Mouse (Mus musculus) heart, postnatal 0 days (tissue): ENCODE data around the gene Eddm3b.

Experiments used
- CTCF ChIP-seq: IDR thresholded peaks from 2 replicates; pipeline ENCODE4 v1.5.1; 2016; ENCODE audit warnings: antibody characterized with exemption, control low read depth, low read depth
- EP300 ChIP-seq: IDR thresholded peaks from 2 replicates; pipeline ENCODE4 v1.6.1; 2016; ENCODE audit warnings: antibody characterized with exemption, low read depth

DNA sequence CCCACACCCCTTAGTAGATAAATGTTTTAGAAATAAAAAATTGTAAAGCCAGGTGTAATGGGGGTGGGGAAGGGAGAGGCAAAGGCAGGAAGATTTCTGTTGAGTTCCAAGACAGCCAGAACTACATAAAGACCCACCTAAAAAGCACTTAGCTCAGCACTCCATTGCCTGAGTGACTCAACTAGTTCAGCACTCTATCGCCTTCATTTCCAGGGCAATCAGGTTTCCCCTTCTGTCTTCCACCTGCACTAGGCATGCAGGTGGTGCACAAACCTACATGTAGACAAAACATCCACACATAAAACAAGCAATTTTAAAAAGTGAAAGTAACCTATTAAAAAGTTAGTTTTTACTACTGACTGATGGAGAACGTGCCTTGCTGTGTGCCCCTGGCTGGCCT is 29.1 kb upstream of the Eddm3b start:
- no peak for TF ChIP-seq CTCF
- no peak for TF ChIP-seq EP300
